ENCODE assay signal across 8 mouse cellular contexts in the genomic region with DNA sequence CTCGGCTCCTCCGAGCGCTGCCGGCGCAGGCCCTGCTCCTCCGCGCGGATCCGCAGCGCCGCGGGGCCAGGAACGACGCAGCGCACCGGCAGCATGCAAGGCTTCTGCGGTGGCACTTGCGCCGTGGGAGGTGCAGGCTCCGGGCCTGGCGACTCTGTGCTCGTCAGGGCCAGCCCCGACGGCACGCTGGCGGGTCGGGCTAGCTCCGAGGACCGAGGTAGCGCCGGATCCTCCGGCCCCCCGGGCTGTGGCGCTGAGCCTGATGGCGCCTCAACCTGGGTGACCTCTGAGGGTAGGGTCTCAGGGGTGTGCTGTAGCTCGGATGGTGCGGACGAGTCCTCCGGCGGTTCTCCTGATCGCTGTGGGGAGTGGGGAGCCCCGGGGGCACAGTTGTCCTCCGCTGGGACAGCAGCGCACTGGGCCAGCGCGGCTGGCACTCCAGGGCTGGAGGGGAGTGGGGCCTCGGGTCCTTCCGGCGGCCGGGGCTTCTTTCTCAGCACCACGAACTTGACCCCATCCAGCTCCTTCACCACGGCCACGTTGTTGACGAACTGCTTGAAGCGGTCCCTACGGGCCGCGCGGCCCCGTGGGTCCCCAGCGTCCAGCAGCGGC. TPM values are rescaled to one million over a fixed set of nuclear protein-coding genes. Genes with fewer than 3 reads are reported as not detected.
DNase-seq lines count a peak whose midpoint lies in the region; ATAC-seq lines count a peak whose summit lies in the region.

No protein-coding gene starts in this region.

- peaks cover 73% of the 10 kb centered on the region for H3K27me3 ChIP-seq in hindbrain, embryonic 15.5 days
- H3K27me3 ChIP-seq in midbrain, embryonic 11.5 days (ENCODE audit: control insufficient read depth, insufficient read depth, low read length): peaks cover 55% of the 10 kb centered on the region

- peak overlapping the region; percentile 39 for H3K9ac ChIP-seq in hindbrain, embryonic 15.5 days
- 0 out of 2 replicates have a peak overlapping the region, but pooled peaks have one; percentile 9 for H3K9ac ChIP-seq in midbrain, embryonic 11.5 days (ENCODE audit: low read length)

- H3K9me3 ChIP-seq in hindbrain, embryonic 15.5 days: no peaks in the 10 kb centered on the region
- peaks cover 5% of the 10 kb centered on the region; the same call in 1 of the 2 replicates for H3K9me3 ChIP-seq in midbrain, embryonic 11.5 days (ENCODE audit: control insufficient read depth, low read length)

- peak overlapping the region; percentile 46 for H3K4me3 ChIP-seq in hindbrain, embryonic 15.5 days
- peak overlapping the region; percentile 39 for H3K4me3 ChIP-seq in midbrain, embryonic 11.5 days (ENCODE audit: low read depth, low read length)

- H3K27ac ChIP-seq in hindbrain, embryonic 15.5 days (replicated peaks): no peak overlapping the region
- H3K27ac ChIP-seq in midbrain, embryonic 11.5 days (ENCODE audit: low read depth, low read length): no peak overlapping the region

- H3K4me2 ChIP-seq in hindbrain, embryonic 15.5 days: peak overlapping the region; percentile 71
- H3K4me2 ChIP-seq in midbrain, embryonic 11.5 days: peak overlapping the region; percentile 51

- 1% methylated on average over 62 of the region's 62 CpGs for WGBS in hindbrain, embryonic 15.5 days
- WGBS in midbrain, embryonic 11.5 days: 2% methylated on average over 59 of the region's 62 CpGs

- no peak for DNase-seq in cerebellum, adult 9-10 months
- DNase-seq in right cerebral cortex, postnatal 14 days: peak; percentile 44
- no peak for DNase-seq in right cerebral cortex, postnatal 36 days (ENCODE audit: low spot score in 2 of 2)
- peak; percentile 94 for DNase-seq in midbrain, embryonic 11.5 days (ENCODE audit: low spot score, missing footprints)
- no peak for DNase-seq in ovary, postnatal 36 days (ENCODE audit: low spot score)
- DNase-seq in embryo, embryonic 10.5 days (ENCODE audit: low spot score): no peak

- ATAC-seq in cerebellum, adult (ENCODE audit: insufficient number of reproducible peaks, low FRiP score, low TSS enrichment): peak; percentile 38; the same call in 1 of the 2 replicates
- ATAC-seq in hindbrain, embryonic 15.5 days (ENCODE audit: low FRiP score, low read depth): 0 out of 2 replicates have a peak, but pooled peaks have one; percentile 12
- no peak for ATAC-seq in midbrain, embryonic 11.5 days (ENCODE audit: low FRiP score)

- H3K36me3 ChIP-seq in hindbrain, embryonic 15.5 days: no peaks in the 10 kb centered on the region
- no peaks in the 10 kb centered on the region for H3K36me3 ChIP-seq in midbrain, embryonic 11.5 days (ENCODE audit: control insufficient read depth, insufficient read depth, low read length)

- peaks cover 28% of the 10 kb centered on the region for H3K4me1 ChIP-seq in hindbrain, embryonic 15.5 days (replicated peaks)
- H3K4me1 ChIP-seq in midbrain, embryonic 11.5 days (ENCODE audit: control insufficient read depth, insufficient read depth, low read length): peaks cover 17% of the 10 kb centered on the region

RNA-seq across cellular contexts. Expression of a gene that starts 0.7 kb away (rescaled TPM):
- 0.38 TPM in 1 of 2 replicates, not detected in the other for polyA plus RNA-seq in hindbrain, embryonic 15.5 days (2015; fragmentation: Nextera tagmentation; extraction: Ambion mirVana)
- polyA plus RNA-seq in midbrain, embryonic 11.5 days (2014; fragmentation: Nextera tagmentation; extraction: Ambion mirVana): 0.15 TPM in 1 of 2 replicates, not detected in the other

RNA-seq across cellular contexts. Expression of a gene that starts 0.8 kb away (rescaled TPM):
- 1.3 and 1.6 TPM in 2 replicates for polyA plus RNA-seq in hindbrain, embryonic 15.5 days (2015; fragmentation: Nextera tagmentation; extraction: Ambion mirVana)
- polyA plus RNA-seq in midbrain, embryonic 11.5 days (2014; fragmentation: Nextera tagmentation; extraction: Ambion mirVana): 0.05 and 0.15 TPM in 2 replicates

RNA-seq across cellular contexts. Expression of a gene that starts 9.0 kb away (rescaled TPM):
- not detected in 2 replicates for polyA plus RNA-seq in hindbrain, embryonic 15.5 days (2015; fragmentation: Nextera tagmentation; extraction: Ambion mirVana)
- polyA plus RNA-seq in midbrain, embryonic 11.5 days (2014; fragmentation: Nextera tagmentation; extraction: Ambion mirVana): not detected in 2 replicates

RNA-seq across cellular contexts. Expression of a gene that starts 22.3 kb away (rescaled TPM):
- polyA plus RNA-seq in hindbrain, embryonic 15.5 days (2015; fragmentation: Nextera tagmentation; extraction: Ambion mirVana): 3.5 TPM in 2 replicates
- polyA plus RNA-seq in midbrain, embryonic 11.5 days (2014; fragmentation: Nextera tagmentation; extraction: Ambion mirVana): 1.6 and 1.9 TPM in 2 replicates

RNA-seq across cellular contexts. Expression of a gene that starts 22.4 kb away (rescaled TPM):
- polyA plus RNA-seq in hindbrain, embryonic 15.5 days (2015; fragmentation: Nextera tagmentation; extraction: Ambion mirVana): 0.07 TPM in 1 of 2 replicates, not detected in the other
- not detected in 2 replicates for polyA plus RNA-seq in midbrain, embryonic 11.5 days (2014; fragmentation: Nextera tagmentation; extraction: Ambion mirVana)

Comparison
In these comparisons a context has a peak if more than half of its experiments do, and no peak if none do; other contexts are left out.
1. DNase-seq: peak in right cerebral cortex, postnatal 14 days (single experiment) and midbrain, embryonic 11.5 days (single experiment); none in cerebellum, adult 9-10 months (single experiment), right cerebral cortex, postnatal 36 days (0 of 2), ovary, postnatal 36 days (single experiment) and embryo, embryonic 10.5 days (single experiment).